Mouse (Mus musculus) heart, postnatal 36 days (tissue): ENCODE measurements around the gene Omg. TPM values are rescaled to one million over a fixed set of nuclear protein-coding genes. Genes with fewer than 3 reads are reported as not detected.

Experiments used
- DNase-seq, 2 experiments: peaks; one replicate each; pipeline ENCODE4 v3.0.0; 2021 to 2022
- intact Hi-C: fragments of 180-260 bp; cut with DNase I; formaldehyde crosslinking; loops from one replicate; pipeline ENCODE4 v1.15.1; 2025
- total RNA-seq, 2 experiments: library from RNA; stranded (reverse); gene quantifications; 2 replicates each; pipeline ENCODE4 v1.2.3; 2021

Omg gene
- total RNA-seq: not detected

- intact Hi-C loops: no loop called here
- DNase-seq: no peak
These were observed at the start of gene Omg for GRCm38 (mm10) chr11:79503845-79504244. Gene Omg, minus strand, starts transcription at chr11:79504084.

DNA sequence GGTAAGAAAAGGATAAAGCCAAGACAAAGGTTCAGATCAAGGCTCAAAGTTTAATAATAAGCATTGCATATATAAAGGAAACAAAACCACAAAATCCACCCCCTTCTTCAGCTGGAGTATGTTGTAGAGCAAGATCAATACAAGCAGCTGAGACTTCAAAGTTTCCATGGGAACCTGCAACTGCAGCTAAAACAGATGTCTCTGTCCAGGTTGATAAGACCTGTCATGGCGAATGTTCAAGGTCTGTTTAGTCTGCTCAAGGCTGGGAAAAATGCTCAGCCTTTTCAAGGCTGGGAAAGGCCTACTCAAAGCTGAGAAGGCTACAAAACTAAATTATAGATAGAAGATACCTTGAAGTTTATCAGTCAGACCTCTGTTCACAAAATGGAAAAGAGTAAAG lies 48.7 kb upstream of the Omg start:
- DNase-seq: no peak
- intact Hi-C loops: no loop called here

- DNase-seq: no peak
- intact Hi-C loops: no loop called here
These were observed 32.4 kb upstream of the Omg start for GRCm38 (mm10) chr11:79536293-79536692.

DNA sequence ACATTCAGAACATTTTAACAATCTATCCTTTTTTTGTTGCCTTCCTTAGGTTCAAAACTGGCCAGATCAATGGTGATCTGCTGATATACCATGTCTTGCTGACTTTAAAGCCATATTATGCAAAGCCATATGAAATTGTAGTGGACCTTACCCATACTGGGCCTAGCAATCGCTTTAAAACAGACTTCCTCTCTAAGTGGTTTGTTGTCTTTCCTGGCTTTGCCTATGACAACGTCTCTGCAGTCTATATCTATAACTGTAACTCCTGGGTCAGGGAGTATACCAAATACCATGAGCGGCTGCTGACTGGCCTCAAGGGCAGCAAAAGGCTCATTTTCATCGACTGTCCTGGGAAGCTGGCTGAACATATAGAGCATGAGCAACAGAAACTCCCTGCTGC lies 31.7 kb upstream of the Omg start:
- intact Hi-C loops: no loop called here
- DNase-seq: no peak

DNA sequence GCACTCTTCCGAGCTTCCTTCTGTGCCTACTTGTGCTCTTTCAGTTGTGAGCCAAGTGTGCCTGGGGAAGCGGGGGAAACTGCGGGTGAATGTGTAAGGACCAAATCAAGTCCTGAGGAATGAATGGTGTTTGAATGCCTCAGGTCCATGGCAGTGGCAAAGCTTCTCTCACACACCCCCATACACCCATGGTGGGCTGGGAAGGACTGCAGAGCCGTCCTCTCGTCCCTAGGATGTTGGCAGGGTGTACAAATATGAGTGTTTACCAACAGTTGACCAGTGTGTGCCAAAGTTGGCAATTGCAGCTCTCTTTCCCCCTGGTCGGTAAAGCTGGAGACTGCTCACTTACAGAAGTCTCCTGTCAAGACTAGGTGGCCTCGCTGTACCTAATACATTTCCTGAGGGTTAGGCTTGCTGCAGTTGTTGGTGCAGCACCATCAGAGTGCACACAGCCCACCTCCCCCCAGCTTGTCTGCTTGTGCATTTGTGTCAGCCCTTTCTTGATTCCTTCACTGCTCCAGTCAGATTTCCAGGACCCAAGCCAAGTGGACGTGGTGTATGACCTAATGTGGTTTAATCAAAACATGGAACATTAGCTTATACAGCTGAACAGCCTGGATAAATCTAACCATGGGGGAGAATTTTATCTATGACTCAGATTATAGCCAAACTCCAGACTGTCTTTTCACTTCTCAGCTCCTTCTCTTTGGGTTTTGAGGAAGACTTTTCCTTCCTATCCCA lies 30.2 kb upstream of the Omg start:
- peak in 1 of 2 experiments; percentile 37 for DNase-seq
- intact Hi-C loops: no loop called here

GRCm38 (mm10) chr11:79533311-79533710 lies 29.4 kb upstream of the Omg start:
- no peak for DNase-seq
- intact Hi-C loops: no loop called here

- no peak for DNase-seq
- intact Hi-C loops: no loop called here
These were observed 27.6 kb upstream of the Omg start for GRCm38 (mm10) chr11:79531485-79531884.

DNA sequence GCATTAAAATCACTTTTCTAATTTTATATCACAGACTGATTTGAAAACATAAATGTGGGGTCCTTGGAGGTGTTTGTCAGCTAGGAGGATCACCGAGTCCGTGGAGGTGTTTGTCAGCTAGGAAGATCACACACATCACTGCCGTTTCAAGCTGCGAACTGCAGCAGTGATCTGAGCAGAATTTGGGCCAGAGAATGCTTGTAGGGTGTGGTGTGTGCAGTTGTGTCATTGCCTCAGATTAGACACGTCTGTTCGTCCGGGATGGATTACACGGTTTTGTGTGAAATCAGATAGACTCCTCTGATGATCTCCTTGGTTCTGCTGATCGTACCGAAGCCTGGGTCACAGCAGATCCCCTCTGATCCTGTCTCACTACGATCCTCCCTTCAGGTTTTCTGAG lies 26.9 kb upstream of the Omg start:
- no peak for DNase-seq
- intact Hi-C loops: no loop called here

DNA sequence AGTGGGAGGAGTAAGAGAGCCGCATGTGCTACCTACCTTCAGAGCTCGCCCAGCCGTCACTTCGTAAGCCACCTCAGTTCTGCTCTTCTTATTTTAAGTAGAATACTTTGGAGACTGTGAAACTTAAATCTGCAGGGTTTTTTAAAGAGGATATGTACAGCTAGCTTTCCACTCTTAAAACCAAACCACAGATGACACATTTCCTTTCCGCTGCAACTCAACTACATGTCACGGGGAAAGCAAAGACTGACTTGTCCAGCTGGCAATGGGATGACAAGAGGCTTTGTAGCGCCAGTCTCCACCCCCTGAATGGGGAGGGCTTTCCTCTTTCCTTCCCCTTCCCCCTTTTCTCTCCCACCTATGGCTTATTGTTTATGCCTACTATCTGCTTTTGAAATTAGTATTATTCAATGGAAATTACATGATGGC lies 26.5 kb upstream of the Omg start, which contains the start of the genes Evi2 and Evi2a:
TSS of gene Evi2 (minus strand) at position 257 of the 429 bp plus-strand sequence.
TSS of gene Evi2a (minus strand) at position 277 of the 429 bp plus-strand sequence.
- peak in 1 of 2 experiments; percentile 34 for DNase-seq
- intact Hi-C loops: no loop called here

GRCm38 (mm10) chr11:79529736-79530135 lies 25.9 kb upstream of the Omg start:
- no peak for DNase-seq
- intact Hi-C loops: no loop called here

GRCm38 (mm10) chr11:79529226-79529625 lies 25.3 kb upstream of the Omg start:
- DNase-seq: no peak
- intact Hi-C loops: no loop called here

DNA sequence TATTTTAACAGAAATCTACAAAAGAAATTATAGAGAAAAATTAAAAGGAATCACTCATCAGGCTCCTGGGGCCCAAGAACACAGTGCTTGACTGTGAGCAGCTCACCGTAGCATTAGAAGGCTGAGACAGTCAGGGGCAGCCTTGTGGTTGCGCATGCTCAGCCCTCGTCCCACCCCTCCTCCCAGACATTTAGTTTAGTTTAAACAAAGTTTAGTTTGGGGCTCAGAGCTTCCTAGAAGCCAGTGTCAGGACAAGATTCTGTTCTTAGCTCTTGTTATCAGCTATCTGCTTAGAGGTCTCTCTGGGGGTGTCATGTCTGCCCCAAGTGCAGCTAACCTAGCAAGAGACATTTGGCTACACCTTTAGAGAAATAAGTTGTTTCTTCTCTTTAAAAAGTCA lies 24.7 kb upstream of the Omg start:
- intact Hi-C loops: no loop called here
- no peak for DNase-seq

DNA sequence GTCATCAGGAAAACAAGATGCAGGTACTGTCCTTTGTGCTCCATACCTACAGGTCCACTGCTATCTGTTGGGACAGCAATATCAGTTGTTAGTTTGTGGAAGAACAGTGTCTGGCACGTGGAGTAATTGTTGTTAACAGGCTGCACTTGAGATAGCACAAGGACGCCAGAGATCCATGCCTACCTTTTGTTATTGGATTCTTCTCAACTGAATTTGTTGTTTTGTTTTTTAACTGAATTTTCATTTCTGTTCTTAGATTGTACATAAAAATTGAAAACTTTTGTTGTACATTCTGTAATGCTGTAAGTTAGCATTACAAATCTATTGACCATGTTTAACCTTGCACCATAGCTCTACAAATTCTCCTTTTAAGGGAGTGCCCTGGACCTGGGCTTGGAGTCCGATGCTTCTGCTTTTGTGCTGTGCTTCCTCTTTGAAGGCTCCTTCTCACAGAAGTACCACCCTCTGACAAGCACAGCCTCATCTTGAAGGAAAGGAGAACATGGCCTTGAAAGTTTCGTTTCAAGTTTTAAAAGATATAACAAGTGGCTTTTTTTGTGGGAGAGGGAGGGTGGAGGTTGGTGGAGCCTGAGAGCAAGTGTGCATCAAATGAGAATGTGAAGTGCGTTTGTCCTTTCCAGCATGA lies 24.0 kb upstream of the Omg start:
- intact Hi-C loops: no loop called here

GRCm38 (mm10) chr11:79527015-79527738 lies 23.3 kb upstream of the Omg start:
- intact Hi-C loops: no loop called here
- DNase-seq: peak; percentile 22 to 51

More for the DNA sequence above, 24.0 kb upstream of the Omg start:
- DNase-seq: no peak

DNA sequence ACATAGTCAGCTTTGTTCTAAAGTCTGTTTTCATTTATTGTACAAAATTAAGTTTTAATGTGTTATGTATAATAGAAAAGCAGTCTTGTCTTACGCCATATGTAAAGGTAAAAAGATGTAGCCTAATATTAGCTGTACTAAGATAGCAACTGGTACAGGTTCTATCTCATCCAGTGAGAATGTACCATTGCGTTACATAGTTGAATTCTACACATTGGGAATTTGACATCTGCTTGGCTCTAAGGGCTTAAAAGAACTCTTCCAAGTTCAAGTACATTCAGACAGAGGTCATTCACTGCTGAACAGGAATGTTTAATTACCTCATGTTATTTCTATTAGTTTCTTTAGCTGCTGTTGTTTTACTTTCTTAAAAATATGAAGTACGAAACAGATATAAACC lies 22.7 kb upstream of the Omg start:
- DNase-seq: no peak
- intact Hi-C loops: no loop called here

- intact Hi-C loops: no loop called here
- DNase-seq: no peak
These were observed 20.4 kb upstream of the Omg start for GRCm38 (mm10) chr11:79524310-79524575.

DNA sequence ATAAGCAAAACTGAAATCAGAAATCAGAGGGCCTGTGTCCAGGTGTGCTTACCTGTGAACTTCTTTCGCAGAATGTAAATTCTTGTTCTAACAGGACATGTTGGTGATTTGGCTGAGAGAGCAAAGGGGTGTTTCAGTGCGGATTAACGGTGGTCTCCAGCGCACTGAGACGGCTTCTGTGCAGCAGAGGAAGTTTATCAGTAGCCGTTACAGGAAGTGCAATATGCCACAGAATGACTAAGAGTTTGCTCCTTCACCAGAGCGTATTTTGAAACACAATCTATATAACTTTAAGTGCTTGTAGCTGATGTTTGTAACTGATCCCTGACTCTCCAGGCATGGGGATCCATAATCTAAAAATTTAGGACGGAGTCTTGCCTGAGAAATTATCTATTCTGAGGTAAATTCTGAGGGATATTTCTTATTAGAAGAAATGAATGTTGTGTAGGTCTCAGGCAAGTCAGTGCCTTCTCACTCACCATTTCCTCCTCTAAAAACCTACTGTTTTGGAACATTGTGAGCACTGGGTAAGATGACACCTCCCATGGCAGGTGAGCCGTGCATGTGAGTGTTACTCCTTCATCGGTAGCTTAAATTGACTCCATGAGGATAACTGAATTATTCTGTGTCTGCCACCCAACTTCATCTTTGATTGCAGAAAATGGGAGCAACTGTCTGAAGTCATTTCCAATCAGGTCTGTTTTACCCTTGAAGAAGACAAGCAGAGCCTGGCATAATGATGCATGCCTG lies 19.9 kb upstream of the Omg start, which contains the start of gene Evi2b:
TSS of gene Evi2b (minus strand) at position 203 of the 750 bp plus-strand sequence.
- intact Hi-C loops: no loop called here
- no peak for DNase-seq

- DNase-seq: no peak
- intact Hi-C loops: no loop called here
These were observed 19.1 kb upstream of the Omg start for GRCm38 (mm10) chr11:79522944-79523343.

GRCm38 (mm10) chr11:79521930-79522329 lies 18.0 kb upstream of the Omg start:
- intact Hi-C loops: no loop called here
- no peak for DNase-seq

DNA sequence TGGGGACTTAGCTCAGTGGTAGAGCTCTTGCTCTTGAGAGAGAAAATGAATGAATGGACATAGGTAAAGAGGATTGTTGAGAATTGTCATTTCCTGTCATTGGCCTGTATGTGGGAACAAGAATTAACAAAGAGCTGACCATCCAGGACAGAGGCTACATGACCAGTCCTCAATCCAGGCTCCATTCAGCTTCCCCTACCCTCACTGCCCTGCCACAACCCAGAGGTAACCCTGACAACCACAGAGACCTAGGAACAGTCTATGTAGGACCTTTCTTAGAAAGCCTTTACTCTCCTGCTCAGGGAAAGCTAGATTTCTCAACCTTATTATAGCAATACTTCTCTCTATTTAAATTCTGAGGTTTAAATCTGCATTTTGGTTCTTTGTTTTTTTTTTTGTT lies 16.9 kb upstream of the Omg start:
- no peak for DNase-seq
- intact Hi-C loops: no loop called here

DNA sequence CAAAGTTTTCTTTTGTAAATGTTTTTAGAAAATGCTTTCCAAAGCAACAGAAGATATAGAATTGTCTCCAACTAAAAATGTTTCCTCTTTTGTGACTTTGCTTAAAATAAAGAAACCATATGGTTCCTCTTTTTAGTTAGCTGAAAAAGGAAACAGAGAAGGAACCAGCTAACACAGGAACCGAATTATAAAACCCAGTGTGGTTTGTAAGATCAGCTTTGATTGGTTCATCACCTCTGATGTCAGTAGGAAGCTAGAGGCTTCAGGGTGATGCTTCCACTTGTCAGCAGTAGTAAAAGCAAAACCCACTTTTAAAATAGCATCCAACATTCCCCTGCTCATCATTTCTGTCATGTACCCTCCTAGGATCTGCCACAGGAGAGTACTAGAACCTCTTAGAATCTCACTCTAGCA lies 16.0 kb upstream of the Omg start:
- DNase-seq: no peak

More for the DNA sequence above, 16.0 kb upstream of the Omg start:
- intact Hi-C loops: no loop called here
